ENCODE assay signal across 27 mouse cellular contexts in the genomic region with DNA sequence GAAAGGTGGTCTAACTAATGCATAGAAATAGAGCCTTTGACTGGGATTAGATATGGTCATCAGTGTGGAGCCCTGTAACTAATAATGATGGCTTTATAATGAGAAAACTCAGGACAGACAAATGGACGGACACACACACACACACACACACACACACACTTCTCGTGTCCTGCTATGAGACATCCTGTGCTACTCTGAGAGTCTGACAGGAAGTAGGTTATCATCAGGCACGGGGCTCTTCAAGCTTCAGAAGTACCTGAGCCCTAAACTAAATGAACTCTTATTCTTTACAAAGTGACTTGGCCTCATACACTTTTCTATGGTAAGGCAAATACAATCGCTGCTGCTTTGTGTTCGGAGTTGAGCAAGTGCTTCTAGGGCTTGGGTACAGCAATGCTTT.
DNase-seq lines count a peak whose midpoint lies in the region; ATAC-seq lines count a peak whose summit lies in the region.
"Had no signal": no experiment of that assay in that cellular context is flagged by ENCODE, and none has a peak within 500 bp of the region (broad histone marks: within the 10 kb centered on the region; RNA-seq: fewer than 3 reads in every experiment).

No protein-coding gene starts in this region.

- no peak overlapping the region for H3K4me3 ChIP-seq in midbrain, embryonic 15.5 days
- H3K4me3 ChIP-seq: embryonic facial prominence, embryonic 13.5 days; embryonic facial prominence, embryonic 15.5 days; erythroblast, embryonic 14.5 days; forebrain, embryonic 10.5 days; forebrain, embryonic 12.5 days had no signal

- no peak overlapping the region for H3K9ac ChIP-seq in midbrain, embryonic 15.5 days
- H3K9ac ChIP-seq: embryonic facial prominence, embryonic 13.5 days; embryonic facial prominence, embryonic 15.5 days; forebrain, embryonic 12.5 days had no signal

- no peaks in the 10 kb centered on the region for H3K9me3 ChIP-seq in midbrain, embryonic 15.5 days
- H3K9me3 ChIP-seq: embryonic facial prominence, embryonic 15.5 days; forebrain, embryonic 10.5 days; forebrain, embryonic 12.5 days; G1E had no signal

- no peaks in the 10 kb centered on the region for H3K36me3 ChIP-seq in midbrain, embryonic 15.5 days (replicated peaks)
- H3K36me3 ChIP-seq: embryonic facial prominence, embryonic 13.5 days; embryonic facial prominence, embryonic 15.5 days; forebrain, embryonic 10.5 days; forebrain, embryonic 12.5 days; G1E had no signal

- WGBS in midbrain, embryonic 15.5 days = 78% methylated on average over 5 of the region's 5 CpGs

- H3K4me1 ChIP-seq in midbrain, embryonic 15.5 days = no peaks in the 10 kb centered on the region
- H3K4me1 ChIP-seq: embryonic facial prominence, embryonic 13.5 days; embryonic facial prominence, embryonic 15.5 days; forebrain, embryonic 10.5 days; forebrain, embryonic 12.5 days had no signal

- no peaks in the 10 kb centered on the region for H3K27me3 ChIP-seq in midbrain, embryonic 15.5 days (replicated peaks)
- H3K27me3 ChIP-seq: CH12.LX; embryonic facial prominence, embryonic 13.5 days; embryonic facial prominence, embryonic 15.5 days; forebrain, embryonic 12.5 days; Patski had no signal

- peak; percentile 92 for ATAC-seq in CD4-positive, CD25-positive, alpha-beta regulatory T cell, adult 4 months
- peak; percentile 72 for ATAC-seq in activated CD4-positive, CD25-positive, alpha-beta regulatory T cell, adult 4 months
- peak; percentile 74 for ATAC-seq in inflammation-experienced regulatory T-cells, adult 6 months
- no peak for ATAC-seq in midbrain, embryonic 15.5 days (replicated peaks)
- no peak for ATAC-seq in frontal cortex, adult (ENCODE audit: low TSS enrichment)
- ATAC-seq: forebrain, embryonic 14.5 days; forebrain, embryonic 16.5 days; Patski had no signal

- peak; percentile 54 for DNase-seq in CD4-positive, CD25-positive, alpha-beta regulatory T cell, adult 2 months (ENCODE audit: low read depth, low spot score)
- DNase-seq in cerebellum, postnatal 36 days = no peak
- no peak for DNase-seq in frontal cortex, postnatal 36 days (ENCODE audit: low spot score in 2 of 2)
- DNase-seq: adrenal gland, adult 8-10 months; adrenal gland, postnatal 14 days; adrenal gland, postnatal 36 days; cerebellum, adult 11-12 months; cerebellum, adult 2 months; cerebellum, adult 9-10 months; cerebellum, postnatal 10 days; cerebellum, postnatal 25 days; embryo, embryonic 11 days had no signal

- H3K4me2 ChIP-seq in midbrain, embryonic 15.5 days = no peak overlapping the region
- H3K4me2 ChIP-seq: embryonic facial prominence, embryonic 13.5 days; embryonic facial prominence, embryonic 15.5 days; forebrain, embryonic 12.5 days had no signal

- H3K27ac ChIP-seq in midbrain, embryonic 15.5 days = no peak overlapping the region
- H3K27ac ChIP-seq: embryonic facial prominence, embryonic 13.5 days; embryonic facial prominence, embryonic 15.5 days; forebrain, embryonic 10.5 days; forebrain, embryonic 12.5 days had no signal

Comparison
In these comparisons a context has a peak if more than half of its experiments do, and no peak if none do; other contexts are left out.
1. ATAC-seq: peak in CD4-positive, CD25-positive, alpha-beta regulatory T cell, adult 4 months (single experiment), activated CD4-positive, CD25-positive, alpha-beta regulatory T cell, adult 4 months (single experiment) and inflammation-experienced regulatory T-cells, adult 6 months (single experiment); none in midbrain, embryonic 15.5 days (single experiment) and frontal cortex, adult (single experiment).